Mouse (Mus musculus): ENCODE results near the gene H2afy.

DNA sequence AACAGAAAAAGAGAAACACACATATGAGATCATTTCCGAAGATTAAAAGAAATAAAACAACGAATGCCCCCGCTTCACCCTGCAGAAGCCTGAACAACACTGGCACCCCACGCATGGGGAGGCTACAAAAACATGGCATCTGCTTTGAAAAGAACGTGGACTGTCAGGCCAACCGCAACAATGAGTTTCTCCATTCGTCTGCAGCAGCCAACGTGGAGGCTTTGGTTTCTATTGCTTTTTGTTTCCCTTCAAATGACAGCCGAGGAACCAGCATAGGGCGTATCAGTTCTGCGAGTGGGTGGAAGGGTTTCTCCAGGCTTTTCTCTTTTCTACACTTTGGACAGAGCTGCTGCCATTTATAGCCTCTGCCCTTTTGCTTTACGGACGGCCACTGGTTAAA lies 47.6 kb downstream of the H2afy start:
- TF ChIP-seq POLR2A (IDR thresholded peaks at IDR 0.05; ENCODE audit: borderline replicate concordance, extremely low read depth, low read depth, low read length) (no peak), CTCF (IDR thresholded peaks at IDR 0.05; ENCODE audit: insufficient read depth, low read length) (no peak)

All from lung, adult 2 months (tissue).